Mouse (Mus musculus): ENCODE measurements at regions not wholly inside any gene's neighbourhood (a gene's known extent, or its start where the extent isn't known, plus 50 kb on each side); places are given as distances from the start of the nearest gene placed in this dataset.

DNA sequence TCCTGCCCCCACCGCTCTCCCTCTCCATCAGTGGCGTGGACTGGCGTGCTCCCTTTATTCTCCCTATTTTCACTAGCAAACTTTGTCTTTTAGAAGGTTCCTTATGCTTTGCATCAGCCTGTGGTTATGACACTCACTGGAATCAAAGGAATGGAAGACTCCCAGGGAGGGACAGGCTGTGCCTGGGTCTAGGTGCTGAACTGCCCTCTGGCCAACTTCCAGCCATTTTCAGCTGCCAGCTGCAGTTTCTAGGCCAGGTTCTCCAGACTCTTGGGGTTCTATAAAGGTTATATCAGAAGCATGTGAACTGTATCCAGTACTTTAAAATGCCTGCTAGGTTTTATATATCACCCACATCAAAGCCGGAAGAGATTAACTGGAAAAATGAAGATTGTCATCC, 50.2 kb upstream of the Mkln1 start:
- TF ChIP-seq CTCF (IDR thresholded peaks at IDR 0.05; ENCODE audit: borderline replicate concordance, control insufficient read depth, extremely low read depth, insufficient read depth, low read length, poor library complexity) = no peak
- TF ChIP-seq POLR2A (IDR thresholded peaks at IDR 0.05; ENCODE audit: control insufficient read depth, extremely low read depth, insufficient read depth, low read length, poor library complexity) = no peak

Data from thymus, adult 2 months (tissue).